Mouse (Mus musculus) spleen, postnatal 14 days (tissue): ENCODE results near the gene Calb2.

ENCODE experiments used
- DNase-seq, 2 experiments: peaks; one replicate each; pipeline ENCODE4 v3.0.0; 2021 to 2022; ENCODE audit warnings: low spot score in 2 of 2

Gene Calb2

DNA sequence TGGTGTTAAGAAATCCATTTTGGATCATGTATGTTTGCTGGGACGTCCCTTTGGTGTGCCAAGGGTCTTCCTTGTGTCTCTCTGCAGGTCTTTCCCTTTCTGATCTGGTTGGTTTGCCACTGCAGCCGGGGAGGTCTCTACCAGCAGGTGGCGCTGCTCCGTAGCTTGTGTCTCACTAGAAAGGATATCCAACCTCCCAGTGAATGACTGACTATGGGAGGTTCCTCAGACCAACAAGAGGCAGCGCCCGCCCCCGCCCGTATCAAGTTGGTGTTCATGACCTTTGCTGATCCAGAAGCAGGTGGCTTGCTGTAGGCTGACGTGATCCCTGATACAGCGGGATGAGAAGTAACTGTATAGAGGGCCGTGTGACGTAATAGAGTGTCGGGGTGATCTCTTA, 37.5 kb downstream of the Calb2 start:
- DNase-seq: peak in 1 of 2 experiments; percentile 18

DNA sequence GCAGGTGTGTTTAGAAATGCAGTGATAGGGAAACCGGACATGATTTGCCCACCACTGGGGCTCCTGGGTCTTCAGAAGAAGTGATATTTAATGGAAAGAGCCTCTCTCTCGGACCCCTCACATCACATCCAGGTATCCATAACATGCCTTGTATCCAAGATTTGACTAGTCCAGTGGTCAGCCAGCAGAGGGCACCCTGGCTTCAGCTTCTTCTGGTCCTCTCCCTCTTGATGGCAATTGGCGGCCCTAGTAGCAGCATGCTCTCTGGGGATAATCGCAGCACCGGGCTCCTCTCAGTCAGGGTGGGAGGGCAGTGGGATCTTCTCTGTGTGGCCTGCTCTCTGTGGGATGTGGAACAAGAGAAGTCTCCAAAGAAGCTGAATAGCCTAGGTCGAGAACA, 48.3 kb downstream of the Calb2 start:
- DNase-seq: no peak

DNA sequence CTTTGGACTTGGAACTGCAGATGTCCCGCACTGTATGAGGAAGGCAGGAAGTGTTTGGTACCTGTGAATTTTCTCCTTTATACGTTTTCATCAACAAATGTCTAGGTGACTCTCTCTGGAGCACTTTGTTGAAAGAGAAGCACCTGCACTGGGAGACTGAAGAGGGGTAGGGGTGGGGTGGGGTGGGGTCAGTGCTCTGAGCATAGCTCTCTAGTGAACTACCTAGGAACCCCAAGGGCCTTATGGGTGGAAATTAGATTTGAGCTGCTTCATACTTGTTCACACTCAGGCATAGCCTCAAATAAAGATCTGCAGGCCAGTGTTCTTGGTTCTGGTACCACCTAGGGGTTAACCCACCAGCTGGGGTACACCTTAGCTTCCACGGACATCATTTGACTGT, 65.4 kb downstream of the Calb2 start, which contains the start of gene Gm17720:
Gene Gm17720, minus strand, starts transcription at position 101 of the 400 bp plus-strand sequence.
- no peak for DNase-seq

DNA sequence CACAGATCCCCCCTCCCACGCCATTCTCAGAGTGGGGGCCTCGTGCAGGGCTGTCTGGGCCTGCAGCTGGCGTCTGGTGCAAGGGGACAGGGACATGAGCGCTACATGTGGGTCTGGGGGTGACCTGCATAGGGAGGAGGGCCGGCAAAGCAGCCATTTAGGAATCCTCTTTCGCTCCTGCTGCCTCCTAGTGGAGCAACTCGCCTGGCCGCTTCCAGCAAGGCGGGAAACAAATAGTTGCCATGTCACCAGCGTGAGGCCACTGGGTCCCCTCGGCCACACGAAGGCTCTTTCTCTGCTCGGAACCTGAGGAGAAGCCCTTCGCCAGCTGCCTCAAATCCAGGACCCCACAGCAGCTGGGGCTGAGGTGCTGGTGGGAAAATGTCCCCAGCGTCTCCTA, 66.3 kb downstream of the Calb2 start:
- DNase-seq: no peak

DNA sequence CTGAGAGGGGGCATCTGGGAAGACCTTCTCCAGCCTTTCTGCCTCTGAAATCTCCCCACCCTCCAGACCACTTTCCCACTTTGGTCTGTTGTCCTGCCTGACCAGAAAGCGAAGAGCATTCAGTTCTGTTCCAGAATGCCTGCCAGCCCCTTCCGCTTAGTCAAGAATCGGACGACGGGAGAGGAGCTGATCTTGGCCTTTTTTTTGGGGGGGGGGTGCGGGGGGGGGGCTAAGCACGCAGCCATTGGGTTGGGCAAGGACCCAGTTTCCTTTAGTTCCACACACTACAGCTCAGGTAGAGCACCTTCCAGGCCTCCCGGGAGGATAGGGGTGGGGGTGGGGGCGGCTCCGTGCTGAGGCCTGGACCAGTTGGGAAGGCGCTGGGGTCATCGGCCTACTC, 67.1 kb downstream of the Calb2 start, which contains the start of gene Gm21964:
Gene Gm21964, plus strand, starts transcription at position 301 of the 400 bp plus-strand sequence.
- DNase-seq: no peak

DNA sequence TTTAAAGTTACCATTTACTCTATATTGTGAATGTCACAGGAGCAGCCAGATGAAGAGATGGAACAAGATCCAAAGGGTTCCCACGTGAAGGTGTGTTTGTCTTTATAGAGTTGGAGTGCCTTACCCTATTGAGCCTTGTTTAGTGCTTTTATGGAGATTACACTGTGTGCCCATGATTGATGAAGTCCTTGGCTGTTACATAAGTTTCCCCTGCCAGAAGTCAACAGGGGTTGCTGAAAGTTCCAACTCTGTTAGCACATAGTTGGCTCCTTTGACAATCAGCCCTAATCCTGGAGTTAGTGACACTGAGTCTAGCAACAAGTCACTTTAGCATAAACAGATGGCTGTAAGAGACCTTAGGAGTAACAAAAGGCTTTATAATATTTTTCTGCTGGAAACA, 76.1 kb downstream of the Calb2 start:
- no peak for DNase-seq
